Mouse (Mus musculus) embryo, embryonic 10.5 days (tissue): ENCODE results near the gene Cd7.
"Not testable (repeated sequence)": the region's sequence is repeated elsewhere in the genome, so short reads cannot be mapped to it uniquely, and the experiment has no call there.

Source experiments
- DNase-seq: peaks from one replicate; pipeline ENCODE4 v3.0.0-alpha.2; 2015; ENCODE audit warnings: low spot score

Cd7 gene

DNA sequence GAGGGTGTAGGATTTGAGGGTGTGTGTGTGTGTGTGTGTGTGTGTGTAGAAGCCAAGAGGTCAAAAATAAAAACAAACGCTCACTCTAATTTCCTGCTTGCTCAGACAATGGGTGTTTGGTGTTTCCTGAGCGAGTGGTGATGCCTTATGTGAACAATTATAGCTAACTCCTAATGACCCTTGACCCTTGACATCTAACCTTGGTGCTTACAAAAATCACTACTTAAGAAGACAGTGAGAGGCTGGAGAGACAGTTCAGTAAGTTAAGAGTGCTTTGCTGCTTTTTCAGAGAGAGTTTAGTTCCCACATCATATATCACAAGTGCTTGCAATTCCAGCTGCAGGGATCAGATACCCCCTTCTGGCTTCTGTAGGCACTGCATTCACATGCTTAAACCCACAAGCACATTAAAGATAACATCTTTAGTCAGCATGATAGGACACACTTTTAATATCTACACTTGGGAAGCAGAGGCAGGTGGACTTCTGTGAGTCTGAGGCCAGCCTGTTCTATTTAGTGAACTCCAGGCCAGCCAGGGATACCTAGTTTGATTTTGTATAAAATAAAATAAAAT, 8.7 kb upstream of the Cd7 start:
- peak; percentile 63 for DNase-seq

- DNase-seq = no peak
Measured at GRCm38 (mm10) chr11:121045286-121045685, 6.1 kb upstream of the Cd7 start.

DNA sequence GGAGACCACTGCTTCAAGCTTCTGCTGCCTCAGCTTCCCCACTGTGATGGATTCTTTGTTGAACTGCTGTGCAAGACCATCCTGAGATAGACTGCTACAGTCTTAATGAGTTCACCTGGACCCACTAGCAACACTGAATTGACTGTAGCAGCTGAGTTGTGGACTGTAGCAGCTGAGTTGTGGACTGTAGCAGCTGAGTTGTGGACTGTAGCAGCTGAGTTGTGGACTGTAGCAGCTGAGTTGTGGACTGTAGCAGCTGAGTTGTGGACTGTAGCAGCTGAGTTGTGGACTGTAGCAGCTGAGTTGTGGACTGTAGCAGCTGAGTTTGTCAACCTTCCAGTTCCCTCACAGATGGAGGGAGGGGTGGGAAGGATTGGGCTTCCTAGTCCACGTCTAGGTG, 3.8 kb upstream of the Cd7 start:
- not testable (repeated sequence) for DNase-seq

GRCm38 (mm10) chr11:121042480-121042879, 3.3 kb upstream of the Cd7 start:
- no peak for DNase-seq

DNA sequence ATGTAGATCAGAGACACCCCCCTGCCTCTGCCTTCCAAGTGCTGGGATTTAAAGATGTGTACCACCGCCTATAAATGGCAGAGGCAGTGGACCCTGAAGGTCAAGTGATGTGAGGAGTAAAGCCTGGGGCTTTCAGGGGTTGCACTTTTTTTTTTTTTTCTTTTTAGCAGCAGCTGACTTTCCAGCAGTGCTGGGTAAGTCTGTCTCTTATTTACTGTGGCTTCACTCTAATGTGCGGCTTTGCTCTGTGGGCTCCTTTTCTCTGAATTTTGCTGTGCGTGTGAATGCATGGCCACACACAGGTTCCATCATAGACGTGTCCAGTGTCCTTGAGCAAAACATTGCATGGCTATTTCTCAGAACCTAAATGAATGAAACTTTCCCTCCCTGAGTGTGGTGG, 2.4 kb upstream of the Cd7 start:
- no peak for DNase-seq

GRCm38 (mm10) chr11:121041212-121041611, 2.0 kb upstream of the Cd7 start:
- peak; percentile 89 for DNase-seq

DNA sequence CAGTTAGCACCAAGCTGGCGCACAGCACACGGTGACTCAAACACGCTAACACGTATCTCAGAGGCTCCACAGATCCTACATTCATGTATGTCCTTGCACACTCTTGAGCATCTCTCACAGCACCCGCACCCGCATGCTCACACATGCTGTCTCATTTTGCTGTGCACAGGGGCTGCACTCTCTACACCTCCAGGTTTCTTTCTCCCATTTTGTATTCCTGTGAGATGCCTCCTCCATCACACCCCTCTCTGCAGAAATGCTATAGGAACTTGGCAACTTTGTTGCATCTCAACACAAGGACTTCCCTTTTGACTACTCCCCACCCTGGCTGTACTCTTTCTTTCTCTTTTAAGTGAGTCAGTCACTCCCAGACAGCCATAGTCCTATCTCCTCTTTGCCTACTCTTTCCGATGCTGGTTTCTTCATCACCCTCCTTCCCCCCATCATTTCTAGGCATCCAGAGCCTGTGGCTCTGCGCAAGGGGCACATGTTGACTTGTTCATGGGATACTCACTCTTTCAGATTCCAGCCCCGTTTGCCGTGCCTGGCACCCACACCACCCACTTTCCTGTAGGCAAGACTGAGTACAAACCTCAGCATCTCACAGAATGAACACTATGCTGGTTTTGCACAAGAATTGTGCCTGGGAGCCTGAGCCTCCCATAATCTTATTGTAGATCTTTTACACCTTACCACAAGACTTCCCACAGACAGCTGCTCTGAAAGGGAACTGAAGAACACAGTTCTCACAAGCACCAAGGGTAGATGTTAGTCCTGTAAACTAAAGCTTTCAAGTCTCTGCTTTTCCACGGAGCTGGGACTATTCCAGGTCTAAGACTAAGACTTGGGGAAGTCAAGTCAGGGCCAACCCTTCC, 615 bp downstream of the Cd7 start:
- no peak for DNase-seq

DNA sequence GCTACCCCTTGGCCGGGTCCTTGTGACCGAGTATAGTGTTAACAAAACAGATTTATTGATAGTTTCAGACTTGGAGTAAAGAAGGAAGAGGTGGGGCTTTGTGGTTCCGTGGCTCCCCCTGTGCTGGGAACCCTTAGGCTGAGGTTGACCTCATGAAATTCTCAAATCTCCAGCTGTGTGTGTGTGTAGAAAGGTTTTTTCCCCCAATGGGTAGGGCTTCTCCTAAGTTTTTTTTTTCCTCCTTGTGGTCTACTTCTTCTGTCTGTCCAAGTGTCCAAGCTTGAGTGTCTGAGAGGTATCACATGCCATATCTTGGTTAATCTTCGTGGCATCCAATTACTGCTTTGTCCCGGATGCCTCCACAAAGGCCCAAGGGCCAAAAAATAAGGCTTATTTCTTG, 6.1 kb downstream of the Cd7 start:
- no peak for DNase-seq

DNA sequence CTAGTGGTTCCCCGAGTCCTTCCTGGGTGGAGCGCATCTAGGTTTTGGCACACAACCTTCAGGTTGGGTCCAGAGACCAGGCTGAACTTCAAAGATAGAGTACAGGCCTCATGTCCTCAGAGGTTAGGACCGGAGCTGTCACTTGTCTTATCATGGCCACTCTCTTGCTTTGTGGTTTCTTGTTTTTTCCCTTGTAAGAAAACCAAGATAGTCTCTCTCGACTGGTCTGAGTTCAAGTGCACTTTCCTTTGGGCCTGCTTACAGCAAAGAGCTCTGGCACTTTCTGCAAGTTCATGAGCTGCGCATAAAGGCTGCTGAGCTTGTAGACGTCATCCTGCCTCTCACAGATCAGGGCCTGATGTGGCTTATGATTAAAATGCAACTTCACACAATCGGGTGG, 12.0 kb downstream of the Cd7 start:
- no peak for DNase-seq

GRCm38 (mm10) chr11:121024163-121024562, 15.1 kb downstream of the Cd7 start:
- no peak for DNase-seq

DNA sequence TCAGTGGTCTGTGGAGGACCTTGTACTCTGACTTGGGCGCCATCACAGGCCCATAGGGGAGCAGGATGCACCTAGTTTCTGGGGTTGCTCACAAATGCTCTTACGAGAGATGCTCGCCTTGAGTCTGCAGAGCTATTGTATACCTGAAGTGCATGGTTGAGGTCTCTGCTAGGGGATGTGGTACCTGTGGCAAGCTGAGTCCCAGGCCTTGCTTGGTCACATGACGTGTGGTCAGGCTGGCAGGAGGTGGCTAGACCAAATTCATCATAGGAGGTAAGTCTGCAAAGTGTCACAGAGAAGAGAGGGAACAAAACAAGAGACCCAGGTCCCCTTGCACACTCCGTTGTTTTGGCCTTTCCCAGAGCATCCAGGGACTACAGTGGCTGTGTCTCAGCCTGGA, 19.7 kb downstream of the Cd7 start:
- DNase-seq = no peak

GRCm38 (mm10) chr11:121017703-121018102, 21.5 kb downstream of the Cd7 start:
- DNase-seq = peak; percentile 78

DNA sequence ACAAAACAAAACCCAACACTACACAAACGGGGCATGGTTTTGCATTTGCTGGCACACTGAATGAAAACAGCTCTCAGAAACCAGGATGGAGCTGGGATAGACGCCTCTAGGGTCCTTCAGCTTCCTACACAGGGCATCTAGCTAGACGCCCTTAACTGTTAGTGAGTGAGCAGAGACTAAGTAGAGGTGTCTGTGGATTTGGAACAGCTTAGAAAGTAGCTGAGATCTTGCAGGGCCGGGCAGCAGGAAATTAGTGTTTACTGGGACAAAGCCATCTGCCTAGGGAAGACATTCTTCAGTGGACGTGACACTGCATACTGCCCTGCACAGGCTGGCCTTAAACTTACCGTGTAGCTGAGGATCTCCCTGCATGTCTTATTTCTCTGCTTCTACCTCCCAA, 23.7 kb downstream of the Cd7 start:
- no peak for DNase-seq

GRCm38 (mm10) chr11:121014896-121015300, 24.3 kb downstream of the Cd7 start:
- DNase-seq = peak; percentile 37

DNA sequence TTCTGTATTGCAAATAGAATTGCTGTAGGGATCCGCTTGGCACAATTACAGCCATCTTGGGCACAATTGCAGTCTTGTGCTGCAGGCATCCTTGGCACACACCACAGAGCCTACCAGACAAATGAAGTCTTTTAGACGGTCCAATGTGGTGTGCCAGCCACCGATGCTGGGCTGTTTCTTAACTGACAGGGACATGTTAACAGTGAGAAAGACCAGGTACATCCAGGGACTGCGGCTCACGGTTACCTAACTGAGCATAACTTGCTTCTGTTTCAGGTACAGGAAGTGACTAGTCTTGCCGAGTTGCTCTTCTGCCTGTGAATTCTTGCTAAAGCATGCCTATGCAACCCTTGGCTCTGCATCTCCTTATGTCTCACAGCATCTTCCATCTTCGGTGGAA, 25.6 kb downstream of the Cd7 start:
- DNase-seq = no peak

DNA sequence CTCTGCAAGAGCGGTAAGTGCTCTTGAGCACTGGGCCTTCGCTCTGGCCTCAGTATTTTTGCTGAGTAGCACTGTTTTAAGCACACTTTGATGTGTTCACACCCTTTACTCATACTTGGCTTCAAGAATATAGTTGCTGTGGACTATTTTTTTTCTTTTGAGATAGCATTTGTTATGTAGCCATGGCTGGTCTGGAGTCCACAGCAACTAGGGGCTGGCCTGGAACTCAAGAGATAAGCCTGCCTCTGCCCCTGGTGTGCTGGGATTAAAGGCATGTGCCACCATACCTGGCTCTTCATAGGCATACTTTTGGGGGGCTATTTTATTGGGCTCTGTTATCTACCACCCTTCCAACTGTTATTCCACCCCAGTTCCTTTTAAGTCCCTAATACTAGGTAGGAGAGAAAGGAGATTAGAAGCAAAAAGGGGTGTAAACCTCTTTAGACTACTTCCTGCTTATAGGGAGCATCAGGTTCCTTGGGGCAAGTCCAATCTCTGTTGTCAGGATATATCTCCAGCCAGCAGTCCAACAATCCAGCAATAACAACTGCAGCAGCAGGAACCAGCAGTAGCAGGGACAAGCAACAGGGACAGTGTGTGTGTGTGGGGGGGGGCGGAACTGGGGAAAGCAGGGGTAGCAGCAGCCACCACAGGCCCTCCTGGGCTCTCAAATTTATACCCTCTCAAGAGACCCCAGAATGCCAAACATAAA, 29.0 kb downstream of the Cd7 start:
- DNase-seq = no peak

GRCm38 (mm10) chr11:121006184-121006583, 33.0 kb downstream of the Cd7 start:
- DNase-seq = no peak

DNA sequence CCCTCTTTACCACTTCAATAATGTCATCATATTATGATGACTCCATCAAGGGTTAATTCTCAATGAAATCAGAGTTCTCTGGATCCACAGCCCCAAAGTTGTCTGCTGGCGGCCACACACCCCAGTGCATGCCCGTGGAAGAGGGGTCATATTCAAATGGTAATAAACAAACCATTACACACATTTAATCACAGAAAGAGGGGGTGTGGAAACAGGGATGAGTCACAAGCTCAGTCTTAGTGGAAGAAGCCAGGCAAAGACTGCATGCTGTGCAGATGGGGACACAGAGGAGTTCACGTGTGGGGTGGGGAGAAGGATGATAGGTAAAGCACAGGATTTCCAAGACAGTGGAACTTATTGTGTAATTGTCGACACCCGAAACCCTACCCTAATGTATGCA, 34.9 kb downstream of the Cd7 start:
- DNase-seq = no peak

GRCm38 (mm10) chr11:121001966-121002365, 37.3 kb downstream of the Cd7 start:
- DNase-seq = no peak

DNA sequence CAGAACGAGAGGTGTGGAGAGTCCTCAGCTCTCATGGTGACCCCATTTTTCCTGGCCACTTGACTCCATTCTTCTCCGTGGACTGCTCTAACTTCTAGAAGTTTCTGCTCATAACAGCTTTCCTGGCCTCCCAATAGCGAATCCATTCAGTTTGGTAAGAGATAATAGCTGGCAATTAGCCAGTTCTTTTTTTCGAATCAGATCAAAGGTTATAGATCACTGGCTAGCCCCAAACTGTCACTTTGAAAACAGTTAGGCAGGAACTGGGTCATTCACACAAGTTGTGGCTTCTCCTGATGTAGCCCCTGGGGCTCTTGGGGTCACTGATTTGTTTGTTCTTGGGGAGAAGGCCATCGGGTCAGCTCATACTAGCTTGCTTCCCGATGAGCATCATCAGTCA, 44.5 kb downstream of the Cd7 start:
- DNase-seq = no peak

DNA sequence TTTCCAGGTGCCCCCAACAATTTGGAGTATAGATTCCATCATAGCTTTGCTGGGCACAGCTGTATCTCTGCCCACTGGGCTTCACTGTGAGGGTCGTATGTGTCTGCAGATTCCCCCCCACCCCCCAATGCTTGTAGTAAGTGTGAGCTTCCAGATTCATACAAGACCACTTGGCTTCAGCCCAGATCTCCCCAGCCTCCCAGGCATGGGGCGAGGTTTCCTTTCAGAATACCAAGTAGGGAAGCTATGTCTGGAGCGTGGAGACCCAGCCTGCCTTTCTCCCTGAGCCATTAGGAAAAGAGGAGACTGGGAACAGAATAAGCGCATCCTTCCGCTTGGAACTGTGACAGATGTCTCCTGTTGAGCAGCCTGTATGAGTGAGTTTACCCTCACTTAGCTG, 45.6 kb downstream of the Cd7 start:
- no peak for DNase-seq

DNA sequence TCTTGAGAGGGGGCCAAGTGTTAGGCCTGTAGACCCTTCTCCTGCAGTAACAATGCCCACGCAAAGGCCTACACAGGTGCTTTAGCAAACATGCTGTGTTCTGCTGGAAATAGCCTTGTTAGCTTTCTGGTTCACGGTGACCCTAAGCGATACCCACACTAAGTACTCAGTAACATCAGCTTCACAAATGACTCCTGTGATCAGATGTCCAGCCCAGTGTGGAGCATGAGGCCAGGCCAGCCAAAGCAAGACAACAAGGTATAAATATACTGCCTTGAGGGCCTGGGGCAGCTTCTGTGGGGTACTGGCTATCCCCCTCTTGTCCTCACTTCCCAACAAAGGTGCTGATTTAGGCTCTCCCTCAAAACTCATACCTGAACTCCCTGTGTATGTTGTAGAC, 46.1 kb downstream of the Cd7 start:
- no peak for DNase-seq

- no peak for DNase-seq
Measured at GRCm38 (mm10) chr11:120991791-120992190, 47.4 kb downstream of the Cd7 start.
